Mouse (Mus musculus) lung, postnatal 14 days (tissue): Measurements from ENCODE around the gene Usp36.

Experiments used
- DNase-seq: peaks from one replicate; pipeline ENCODE4 v3.0.0; 2021

Usp36 gene

DNA sequence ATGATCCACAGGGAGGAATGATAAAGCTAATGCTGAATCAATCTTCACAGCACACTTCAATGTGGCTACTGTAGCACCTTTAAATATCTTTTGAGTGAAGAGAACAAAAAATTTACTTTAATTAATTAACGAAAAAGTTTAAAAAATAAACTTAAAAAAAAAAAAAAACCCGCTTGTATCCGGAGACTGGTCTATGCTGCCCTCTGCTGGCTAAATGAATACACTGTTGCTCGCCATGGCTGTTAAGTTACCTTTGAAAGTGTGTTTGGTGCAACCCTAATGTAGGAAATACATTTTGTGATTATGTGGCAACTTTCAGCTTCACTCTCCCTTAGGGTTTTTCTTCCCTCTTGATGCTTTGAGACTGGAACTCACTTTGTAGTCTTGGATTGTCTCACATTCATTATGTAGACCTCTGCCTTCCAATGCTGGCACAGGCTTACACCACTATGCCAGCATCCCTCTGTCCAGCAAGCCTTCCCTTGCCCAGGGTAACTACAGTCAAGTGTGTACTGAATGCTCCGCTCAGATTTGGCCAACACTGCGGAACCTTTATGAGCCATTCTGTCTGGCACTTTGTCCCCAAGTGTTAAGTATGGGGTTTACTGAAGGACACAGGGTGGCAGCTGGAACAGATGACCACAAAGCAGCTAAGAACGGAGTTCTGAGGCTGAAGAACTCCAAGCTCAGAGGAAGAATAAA, 69.3 kb downstream of the Usp36 start:
- peak; percentile 81 for DNase-seq

GRCm38 (mm10) chr11:118219066-118219465, 71.0 kb downstream of the Usp36 start:
- no peak for DNase-seq

GRCm38 (mm10) chr11:118216468-118216867, 73.6 kb downstream of the Usp36 start:
- no peak for DNase-seq

GRCm38 (mm10) chr11:118215928-118216458, 74.1 kb downstream of the Usp36 start:
- DNase-seq = no peak

DNA sequence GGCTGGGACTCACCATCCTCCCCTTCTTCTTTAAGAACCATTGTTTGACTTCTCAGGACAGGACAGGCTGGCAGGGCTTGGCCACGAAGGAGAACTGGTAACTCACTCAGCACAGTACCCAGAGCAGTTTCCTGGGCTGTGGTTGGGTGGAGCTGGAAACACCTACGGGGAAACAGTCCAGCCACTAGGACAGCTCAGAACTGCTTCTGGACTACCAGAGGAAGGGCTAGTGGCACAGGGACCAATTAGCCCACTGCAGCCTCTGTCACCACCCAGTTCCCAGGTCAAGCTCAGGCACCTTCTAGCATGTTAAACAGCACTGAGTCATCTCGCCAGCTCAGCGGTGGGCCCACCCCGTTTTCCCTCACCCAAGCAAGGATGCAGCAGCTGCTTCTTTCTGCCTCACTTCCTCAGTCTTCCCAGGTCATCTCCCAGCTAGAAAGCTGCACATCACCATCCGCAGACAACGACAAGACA, 77.4 kb downstream of the Usp36 start:
- no peak for DNase-seq

- no peak for DNase-seq
Observed at GRCm38 (mm10) chr11:118211749-118212635, 78.1 kb downstream of the Usp36 start.

DNA sequence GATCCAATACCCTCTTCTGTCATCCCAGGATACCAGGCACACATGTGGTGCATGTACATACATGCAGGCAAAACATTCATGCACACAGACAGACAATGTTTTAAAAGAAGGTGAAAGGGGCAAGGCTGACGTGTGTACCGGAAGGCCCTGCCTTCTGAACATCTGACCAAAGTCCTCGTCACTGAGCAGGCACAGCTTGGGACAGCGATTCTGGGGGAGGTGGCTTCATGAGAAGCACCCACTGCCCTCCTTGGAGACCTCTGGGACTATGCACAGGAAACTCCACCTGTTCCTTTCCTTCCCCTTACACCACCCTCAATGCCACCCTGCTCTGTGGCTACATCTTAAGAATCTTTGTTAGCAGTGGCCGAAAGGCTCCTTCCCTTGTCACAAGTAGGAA, 79.1 kb downstream of the Usp36 start:
- no peak for DNase-seq

DNA sequence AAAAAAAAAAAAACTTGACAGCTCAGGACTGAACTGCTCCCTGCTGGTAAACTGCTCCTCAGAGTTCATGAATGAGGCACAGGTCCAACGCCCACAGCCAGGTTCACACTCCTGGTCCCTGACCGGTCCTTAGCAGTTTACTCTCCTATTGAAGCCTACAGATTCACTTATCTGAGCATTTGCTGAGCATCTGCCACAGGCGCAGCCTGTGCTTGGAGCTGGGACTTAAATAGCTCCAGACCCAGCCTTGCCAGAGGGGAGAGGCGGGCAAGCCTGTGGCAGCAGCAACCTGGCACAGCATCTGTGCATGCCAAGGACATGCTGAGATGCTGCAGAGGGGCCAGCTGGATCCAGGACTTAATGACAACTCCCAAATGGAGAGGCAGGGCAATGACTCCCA, 79.9 kb downstream of the Usp36 start:
- DNase-seq = no peak
